Mouse (Mus musculus) bone marrow, adult 2 months (tissue): ENCODE measurements around the gene Fam126a.

ENCODE experiments used
- CTCF ChIP-seq: fragments of 200-500 bp; IDR thresholded peaks from 2 replicates; pipeline ENCODE4 v1.5.1; 2011; ENCODE audit warnings: low read length, control low read depth; ENCODE audit not compliant: control insufficient read depth, insufficient read depth
- POLR2A ChIP-seq: fragments of 200-500 bp; IDR thresholded peaks from 2 replicates; pipeline ENCODE4 v1.6.1; 2011; ENCODE audit warnings: low read depth, mild to moderate bottlenecking, control low read depth, low read length, borderline replicate concordance; ENCODE audit not compliant: control insufficient read depth

- no peak for TF ChIP-seq CTCF
- TF ChIP-seq POLR2A: no peak
Observed at GRCm38 (mm10) chr5:24047001-24047400, 16.5 kb upstream of the Fam126a start.
